In genomic region chr8:45766138-45766537, GRCm38 (mm10) we compare ENCODE assay signal across 23 mouse cellular contexts.
DNase-seq lines count a peak whose midpoint lies in the region; ATAC-seq and TF ChIP-seq lines count a peak whose summit lies in the region.
"Had no signal": no experiment of that assay in that cellular context is flagged by ENCODE, and none has a peak within 500 bp of the region (broad histone marks: within the 10 kb centered on the region; RNA-seq: fewer than 3 reads in every experiment).

No protein-coding gene starts in this region.

- no peak for ATAC-seq in lung, embryonic 14.5 days (ENCODE audit: insufficient read depth)
- ATAC-seq in heart, postnatal 0 days (ENCODE audit: insufficient read depth, low read depth) = no peak
- ATAC-seq: liver, postnatal 0 days had no signal

- intact Hi-C loops in heart, adult 2 months (cut with DNase I) = no loop called here
- intact Hi-C loops in heart, postnatal 25 days (cut with DNase I) = no loop called here

- H3K79me2 ChIP-seq in heart, adult 2 months (replicated peaks; ENCODE audit: control insufficient read depth, insufficient read depth, low read length) = no peaks in the 10 kb centered on the region

- TF ChIP-seq EP300 in heart, adult 2 months (IDR thresholded peaks at IDR 0.05; ENCODE audit: insufficient read depth, low read depth, low read length) = no peak
- TF ChIP-seq EP300 in heart, postnatal 0 days (IDR thresholded peaks at IDR 0.05; ENCODE audit: low read depth) = no peak

- no peak overlapping the region for H3K4me2 ChIP-seq in lung, embryonic 14.5 days
- no peak overlapping the region for H3K4me2 ChIP-seq in heart, postnatal 0 days (ENCODE audit: low read depth, low read length)
- H3K4me2 ChIP-seq: hindbrain, embryonic 12.5 days; midbrain, embryonic 12.5 days; neural tube, embryonic 15.5 days had no signal

- TF ChIP-seq CTCF in heart, adult 2 months (IDR thresholded peaks at IDR 0.05) = no peak
- TF ChIP-seq CTCF in lung, embryonic 14.5 days (IDR thresholded peaks at IDR 0.05; ENCODE audit: low read depth) = no peak
- no peak for TF ChIP-seq CTCF in heart, postnatal 0 days (IDR thresholded peaks at IDR 0.05; ENCODE audit: low read depth)

- WGBS in heart, adult 2 months = 45% methylated on average over 11 of the region's 11 CpGs
- WGBS in lung, embryonic 14.5 days = 75% methylated on average over 11 of the region's 11 CpGs
- 46% methylated on average over 11 of the region's 11 CpGs for WGBS in heart, postnatal 0 days

- no peaks in the 10 kb centered on the region; the same call in 1 of the 2 replicates for H3K4me1 ChIP-seq in heart, adult 2 months (ENCODE audit: control insufficient read depth, insufficient read depth, low read length)
- no peaks in the 10 kb centered on the region for H3K4me1 ChIP-seq in lung, embryonic 14.5 days (ENCODE audit: insufficient read depth)
- peaks cover 22% of the 10 kb centered on the region for H3K4me1 ChIP-seq in heart, postnatal 0 days (ENCODE audit: control insufficient read depth, insufficient read depth)

- peak overlapping the region; percentile 61 for H3K27ac ChIP-seq in heart, adult 2 months
- no peak overlapping the region for H3K27ac ChIP-seq in lung, embryonic 14.5 days (ENCODE audit: low read depth)
- H3K27ac ChIP-seq in heart, postnatal 0 days (ENCODE audit: low read depth) = peak overlapping the region; percentile 66
- H3K27ac ChIP-seq: hindbrain, embryonic 12.5 days; midbrain, embryonic 12.5 days; neural tube, embryonic 15.5 days; stomach, postnatal 0 days had no signal

- no peaks in the 10 kb centered on the region for H3K27me3 ChIP-seq in heart, adult 2 months (ENCODE audit: control insufficient read depth, insufficient read depth, low read length)
- no peaks in the 10 kb centered on the region for H3K27me3 ChIP-seq in lung, embryonic 14.5 days (ENCODE audit: insufficient read depth, low read length)
- H3K27me3 ChIP-seq in heart, postnatal 0 days (ENCODE audit: control insufficient read depth, insufficient read depth, low read length) = no peaks in the 10 kb centered on the region
- H3K27me3 ChIP-seq: hindbrain, embryonic 12.5 days; midbrain, embryonic 12.5 days; neural tube, embryonic 15.5 days had no signal

- no peak for TF ChIP-seq POLR2A in heart, adult 2 months (IDR thresholded peaks at IDR 0.05; ENCODE audit: insufficient read depth, low read depth, low read length)

- H3K9ac ChIP-seq in heart, adult 2 months (ENCODE audit: low read depth, low read length) = no peak overlapping the region
- no peak overlapping the region for H3K9ac ChIP-seq in lung, embryonic 14.5 days
- no peak overlapping the region for H3K9ac ChIP-seq in heart, postnatal 0 days (replicated peaks; ENCODE audit: low read depth, low read length)
- H3K9ac ChIP-seq: hindbrain, embryonic 12.5 days; liver, postnatal 0 days; midbrain, embryonic 12.5 days; neural tube, embryonic 15.5 days had no signal

- no peaks in the 10 kb centered on the region for H3K9me3 ChIP-seq in lung, embryonic 14.5 days (ENCODE audit: low read depth, low read length)
- no peaks in the 10 kb centered on the region for H3K9me3 ChIP-seq in heart, postnatal 0 days (replicated peaks; ENCODE audit: control insufficient read depth, low read length)
- H3K9me3 ChIP-seq: hindbrain, embryonic 12.5 days; midbrain, embryonic 12.5 days; neural tube, embryonic 15.5 days had no signal

- peaks cover 10% of the 10 kb centered on the region for H3K36me3 ChIP-seq in heart, adult 2 months (ENCODE audit: control insufficient read depth, insufficient read depth, low read length)
- H3K36me3 ChIP-seq in lung, embryonic 14.5 days (ENCODE audit: insufficient read depth) = no peaks in the 10 kb centered on the region
- peaks cover 53% of the 10 kb centered on the region for H3K36me3 ChIP-seq in heart, postnatal 0 days (replicated peaks; ENCODE audit: control insufficient read depth, insufficient read depth, low read length)

- H3K4me3 ChIP-seq in heart, adult 2 months = no peak overlapping the region
- no peak overlapping the region for H3K4me3 ChIP-seq in lung, embryonic 14.5 days (ENCODE audit: low read depth, low read length)
- no peak overlapping the region for H3K4me3 ChIP-seq in heart, postnatal 0 days (ENCODE audit: low read depth, low read length)
- H3K4me3 ChIP-seq: hindbrain, embryonic 12.5 days; midbrain, embryonic 12.5 days; neural tube, embryonic 15.5 days had no signal

- peak in 1 of 2 experiments; percentile 21 for DNase-seq in heart, adult 2 months
- DNase-seq in heart, postnatal 25 days (ENCODE audit: low spot score) = no peak
- DNase-seq in lung, embryonic 14.5 days = peak; percentile 3
- DNase-seq in lung, postnatal 10 days = no peak
- DNase-seq in heart, postnatal 0 days (ENCODE audit: low spot score) = peak; percentile 21
- peak; percentile 18 for DNase-seq in skeletal muscle tissue, adult 2 months (ENCODE audit: low read depth, low spot score)
- DNase-seq in spleen, postnatal 36 days (ENCODE audit: low spot score in 2 of 2) = no peak
- DNase-seq: adrenal gland, postnatal 25 days; B cell, adult 2 months; cerebellum, adult 11-12 months; cerebellum, postnatal 36 days; gastrocnemius, postnatal 25 days; kidney, adult 8-10 months; kidney, postnatal 14 days; left cerebral cortex, postnatal 4 days; liver; liver, postnatal 0 days; lung, postnatal 36 days; right cerebral cortex, postnatal 25 days had no signal

Comparison
In these comparisons a context has a peak if more than half of its experiments do, and no peak if none do; other contexts are left out.
1. DNase-seq: peak in lung, embryonic 14.5 days (single experiment), heart, postnatal 0 days (single experiment) and skeletal muscle tissue, adult 2 months (single experiment); none in heart, postnatal 25 days (single experiment), lung, postnatal 10 days (single experiment) and spleen, postnatal 36 days (0 of 2).